Mouse (Mus musculus) stomach, postnatal 0 days (tissue): Measurements from ENCODE around the gene Sstr4.

Experiments
- CTCF ChIP-seq: IDR thresholded peaks from 2 replicates; pipeline ENCODE4 v1.5.1; 2016; ENCODE audit warnings: antibody characterized with exemption, low read depth, mild to moderate bottlenecking, moderate library complexity
- EP300 ChIP-seq: optimal IDR thresholded peaks from 2 replicates; pipeline ENCODE3; 2016; ENCODE audit warnings: antibody characterized with exemption

GRCm38 (mm10) chr2:148419776-148420175, 24.6 kb downstream of the Sstr4 start:
- TF ChIP-seq CTCF = no peak
- no peak for TF ChIP-seq EP300
